Mouse (Mus musculus): ENCODE results near the gene Bckdhb. TPM values are rescaled to one million over a fixed set of nuclear protein-coding genes. Genes with fewer than 3 reads are reported as not detected.

The Bckdhb gene
- polyA plus RNA-seq, 1 experiment from 2014 or later: 54.8 TPM

DNA sequence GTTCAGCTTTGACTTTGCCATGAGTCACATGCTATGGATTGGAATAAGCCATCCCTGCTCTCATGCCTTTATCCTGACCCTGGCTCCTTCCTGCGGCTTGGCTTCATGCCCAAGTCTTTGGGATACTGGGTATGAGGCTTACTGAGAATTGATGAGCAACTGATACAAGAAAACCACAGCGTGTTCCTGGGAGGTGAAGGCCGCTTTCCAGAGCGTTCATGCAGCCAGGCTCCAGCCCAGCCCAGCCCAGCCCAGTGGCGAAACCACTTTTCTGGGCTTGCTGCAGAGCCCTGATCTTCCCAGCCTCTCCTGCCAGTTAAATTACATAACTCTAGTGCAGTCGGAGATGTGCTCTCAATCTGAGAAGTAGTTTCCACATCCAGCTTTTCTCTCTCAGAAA lies 169.2 kb downstream of the Bckdhb start:
- no peaks in the 10 kb centered on the region for H3K36me3 ChIP-seq (ENCODE audit: control insufficient read depth, insufficient read depth, low read length)
- 87% methylated on average over 6 of the region's 6 CpGs for WGBS

DNA sequence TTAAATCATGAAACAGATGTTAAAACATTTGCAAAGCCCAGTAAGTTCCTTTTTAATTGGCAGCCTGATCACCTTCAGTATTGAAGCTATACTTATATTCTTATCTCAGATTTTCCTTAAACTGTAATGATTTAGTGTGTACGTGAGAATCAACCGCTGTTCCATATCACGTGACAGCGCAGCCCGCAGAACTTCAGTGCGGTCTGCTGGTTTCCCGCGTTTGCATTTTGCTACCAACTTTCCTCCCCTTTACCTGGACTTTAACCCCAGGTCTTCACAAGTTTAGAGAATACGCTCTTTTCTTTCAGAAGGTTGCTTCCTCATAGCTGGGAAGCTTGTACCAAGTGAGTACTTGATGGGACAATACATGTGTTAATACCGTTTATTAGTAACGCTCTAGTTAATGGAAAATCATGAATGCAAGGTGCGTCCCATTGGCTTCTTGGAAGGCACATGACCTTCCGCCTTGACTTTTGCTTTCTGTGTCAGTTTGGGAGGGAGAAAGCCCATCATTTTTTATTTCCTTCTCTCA lies 171.6 kb downstream of the Bckdhb start:
- DNase-seq (ENCODE audit: low spot score): no peak
- ATAC-seq (ENCODE audit: insufficient read depth, low FRiP score, low TSS enrichment): no peak
- Histone ChIP-seq H3K27me3 (ENCODE audit: control insufficient read depth, insufficient read depth, low read length) (no peaks in the 10 kb centered on the region), H3K27ac (ENCODE audit: low read depth, low read length) (no peak overlapping the region), H3K9me3 (ENCODE audit: control insufficient read depth, low read length) (no peaks in the 10 kb centered on the region), H3K9ac (ENCODE audit: low read length) (no peak overlapping the region), H3K4me1 (ENCODE audit: control insufficient read depth, insufficient read depth, low read length) (no peaks in the 10 kb centered on the region), H3K4me3 (ENCODE audit: low read depth, low read length) (no peak overlapping the region), H3K36me3 (ENCODE audit: control insufficient read depth, insufficient read depth, low read length) (no peaks in the 10 kb centered on the region), H3K4me2 (ENCODE audit: low read depth) (no peak overlapping the region)
- WGBS: 97% methylated on average over 13 of the region's 13 CpGs

More for the DNA sequence above, 169.2 kb downstream of the Bckdhb start:
- Histone ChIP-seq H3K4me2 (ENCODE audit: low read depth) (no peak overlapping the region), H3K27me3 (ENCODE audit: control insufficient read depth, insufficient read depth, low read length) (no peaks in the 10 kb centered on the region), H3K4me3 (ENCODE audit: low read depth, low read length) (no peak overlapping the region), H3K9ac (ENCODE audit: low read length) (no peak overlapping the region), H3K27ac (ENCODE audit: low read depth, low read length) (no peak overlapping the region), H3K4me1 (ENCODE audit: control insufficient read depth, insufficient read depth, low read length) (no peaks in the 10 kb centered on the region), H3K9me3 (ENCODE audit: control insufficient read depth, low read length) (no peaks in the 10 kb centered on the region)
- DNase-seq (ENCODE audit: low spot score) (no peak), ATAC-seq (ENCODE audit: insufficient read depth, low FRiP score, low TSS enrichment) (no peak)

DNA sequence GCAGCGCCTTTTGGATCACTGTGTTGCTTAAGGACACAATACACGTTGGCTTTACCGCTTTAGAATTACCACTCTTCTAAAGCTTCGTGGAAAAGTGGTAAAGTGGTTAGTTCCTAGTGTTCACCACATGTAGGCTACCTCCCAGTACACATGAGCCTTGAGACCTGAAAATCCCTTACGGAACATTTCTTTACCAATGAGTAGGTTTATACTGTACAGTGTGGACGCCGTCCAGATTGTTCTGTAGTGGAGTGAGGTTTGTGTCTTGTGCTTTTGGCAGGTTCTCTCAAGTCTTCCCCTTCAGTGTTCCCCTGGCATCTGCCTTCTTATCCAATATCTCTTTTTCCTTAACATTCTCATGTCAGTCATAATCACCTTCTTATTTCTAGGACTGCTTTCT lies 178.4 kb downstream of the Bckdhb start:
- no peaks in the 10 kb centered on the region for H3K9me3 ChIP-seq (ENCODE audit: control insufficient read depth, low read length)
- H3K4me1 ChIP-seq (ENCODE audit: control insufficient read depth, insufficient read depth, low read length): peaks cover 7% of the 10 kb centered on the region
- 96% methylated on average over 7 of the region's 7 CpGs for WGBS
- H3K9ac ChIP-seq (ENCODE audit: low read length): no peak overlapping the region
- H3K36me3 ChIP-seq (ENCODE audit: control insufficient read depth, insufficient read depth, low read length): no peaks in the 10 kb centered on the region
- H3K4me2 ChIP-seq (ENCODE audit: low read depth): no peak overlapping the region
- DNase-seq (ENCODE audit: low spot score): no peak
- no peaks in the 10 kb centered on the region for H3K27me3 ChIP-seq (ENCODE audit: control insufficient read depth, insufficient read depth, low read length)
- H3K4me3 ChIP-seq (ENCODE audit: low read depth, low read length): no peak overlapping the region
- H3K27ac ChIP-seq (ENCODE audit: low read depth, low read length): no peak overlapping the region
- no peak for ATAC-seq (ENCODE audit: insufficient read depth, low FRiP score, low TSS enrichment)

DNA sequence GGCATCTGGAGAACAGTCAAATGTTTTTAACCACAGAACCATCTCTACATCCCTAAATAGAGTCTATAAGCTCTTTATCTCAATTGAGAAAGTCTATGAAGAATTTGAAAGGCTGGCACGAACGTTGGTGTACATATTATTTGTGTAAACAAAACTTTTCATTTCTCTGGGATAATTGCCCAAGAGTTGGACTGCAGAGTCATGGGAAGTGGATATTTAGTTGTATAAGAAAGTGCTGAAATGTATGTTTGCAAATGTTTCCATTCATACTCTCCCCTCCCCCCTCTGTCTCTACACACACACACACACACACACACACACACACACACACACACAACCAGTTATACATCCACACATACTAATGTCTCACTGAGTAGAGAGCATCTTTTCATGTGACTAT lies 181.5 kb downstream of the Bckdhb start:
- no peak overlapping the region for H3K27ac ChIP-seq (ENCODE audit: low read depth, low read length)
- no peaks in the 10 kb centered on the region for H3K36me3 ChIP-seq (ENCODE audit: control insufficient read depth, insufficient read depth, low read length)
- H3K9ac ChIP-seq (ENCODE audit: low read length): no peak overlapping the region
- H3K27me3 ChIP-seq (ENCODE audit: control insufficient read depth, insufficient read depth, low read length): no peaks in the 10 kb centered on the region
- H3K9me3 ChIP-seq (ENCODE audit: control insufficient read depth, low read length): no peaks in the 10 kb centered on the region
- ATAC-seq (ENCODE audit: insufficient read depth, low FRiP score, low TSS enrichment) (no peak), DNase-seq (ENCODE audit: low spot score) (no peak)
- H3K4me1 ChIP-seq (ENCODE audit: control insufficient read depth, insufficient read depth, low read length): peaks cover 18% of the 10 kb centered on the region
- no peak overlapping the region for H3K4me3 ChIP-seq (ENCODE audit: low read depth, low read length)
- 92% methylated on average over 2 of the region's 2 CpGs for WGBS
- H3K4me2 ChIP-seq (ENCODE audit: low read depth): no peak overlapping the region

DNA sequence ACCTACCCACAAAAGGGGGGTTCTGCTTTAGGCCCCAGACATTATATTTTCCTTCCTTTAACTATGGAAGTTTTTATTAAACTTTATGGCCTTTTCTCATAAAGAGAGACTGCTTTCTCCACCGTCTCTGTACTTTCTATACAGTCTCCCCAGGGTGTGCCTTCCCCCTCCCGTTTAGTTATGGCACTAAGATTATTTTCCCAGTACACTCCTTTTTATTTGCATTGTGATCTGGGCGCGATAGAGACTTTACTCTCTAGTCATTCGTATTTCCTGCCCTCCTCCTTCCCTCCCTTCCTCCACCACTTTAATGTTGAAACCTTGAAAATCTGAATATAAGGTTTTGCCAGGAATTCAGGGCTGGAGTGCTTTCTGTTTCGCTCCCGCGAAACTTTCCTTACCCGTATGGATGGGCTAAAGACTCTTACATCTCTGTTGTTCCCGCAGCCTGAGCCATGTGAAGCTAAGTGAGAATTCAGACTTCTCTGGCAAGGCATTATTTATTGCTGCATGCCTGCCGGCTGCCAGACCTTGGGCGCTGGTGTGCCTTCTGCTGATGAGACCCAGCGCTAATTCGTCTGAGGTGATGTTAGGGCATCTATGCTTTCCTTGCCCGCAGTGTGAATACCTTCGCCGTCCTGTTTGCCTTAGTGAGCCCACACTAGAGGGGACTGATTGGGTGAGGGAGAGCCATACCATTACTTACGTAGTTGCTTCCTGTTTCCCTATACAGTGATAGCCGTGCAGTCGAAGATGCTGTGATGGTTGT lies 182.3 kb downstream of the Bckdhb start:
- H3K4me3 ChIP-seq (ENCODE audit: low read depth, low read length): no peak overlapping the region
- no peak for DNase-seq (ENCODE audit: low spot score)
- no peak for ATAC-seq (ENCODE audit: insufficient read depth, low FRiP score, low TSS enrichment)
- no peaks in the 10 kb centered on the region for H3K36me3 ChIP-seq (ENCODE audit: control insufficient read depth, insufficient read depth, low read length)
- no peaks in the 10 kb centered on the region for H3K27me3 ChIP-seq (ENCODE audit: control insufficient read depth, insufficient read depth, low read length)
- H3K4me1 ChIP-seq (ENCODE audit: control insufficient read depth, insufficient read depth, low read length): peaks cover 18% of the 10 kb centered on the region
- H3K4me2 ChIP-seq (ENCODE audit: low read depth): no peak overlapping the region
- no peaks in the 10 kb centered on the region for H3K9me3 ChIP-seq (ENCODE audit: control insufficient read depth, low read length)
- H3K9ac ChIP-seq (ENCODE audit: low read length): no peak overlapping the region
- no peak overlapping the region for H3K27ac ChIP-seq (ENCODE audit: low read depth, low read length)
- 50% methylated on average over 20 of the region's 20 CpGs for WGBS

DNA sequence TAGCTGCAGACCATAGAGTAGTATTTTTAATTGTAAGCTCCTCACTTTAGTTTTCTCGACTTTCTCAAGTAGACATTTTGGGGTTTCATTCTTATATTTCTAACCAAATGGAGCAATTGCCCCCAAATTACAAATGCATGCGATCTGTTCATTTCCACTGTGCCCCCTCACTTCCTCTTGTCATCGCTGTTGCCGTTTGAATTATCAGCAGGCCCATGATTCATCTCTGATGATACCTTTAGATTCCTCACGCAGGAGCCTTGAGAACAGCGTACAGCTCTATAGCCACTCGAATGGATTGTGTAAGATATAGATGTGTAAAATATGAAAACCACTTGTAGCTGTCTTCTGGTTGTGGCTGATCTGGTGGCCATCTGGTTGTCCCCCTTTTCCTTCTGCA lies 183.6 kb downstream of the Bckdhb start:
- Histone ChIP-seq H3K27me3 (ENCODE audit: control insufficient read depth, insufficient read depth, low read length) (no peaks in the 10 kb centered on the region), H3K9me3 (ENCODE audit: control insufficient read depth, low read length) (no peaks in the 10 kb centered on the region), H3K36me3 (ENCODE audit: control insufficient read depth, insufficient read depth, low read length) (no peaks in the 10 kb centered on the region), H3K4me3 (ENCODE audit: low read depth, low read length) (no peak overlapping the region), H3K9ac (ENCODE audit: low read length) (no peak overlapping the region), H3K4me1 (ENCODE audit: control insufficient read depth, insufficient read depth, low read length) (peaks cover 18% of the 10 kb centered on the region), H3K27ac (ENCODE audit: low read depth, low read length) (no peak overlapping the region), H3K4me2 (ENCODE audit: low read depth) (no peak overlapping the region)
- WGBS: 88% methylated on average over 7 of the region's 7 CpGs
- ATAC-seq (ENCODE audit: insufficient read depth, low FRiP score, low TSS enrichment): no peak
- no peak for DNase-seq (ENCODE audit: low spot score)

DNA sequence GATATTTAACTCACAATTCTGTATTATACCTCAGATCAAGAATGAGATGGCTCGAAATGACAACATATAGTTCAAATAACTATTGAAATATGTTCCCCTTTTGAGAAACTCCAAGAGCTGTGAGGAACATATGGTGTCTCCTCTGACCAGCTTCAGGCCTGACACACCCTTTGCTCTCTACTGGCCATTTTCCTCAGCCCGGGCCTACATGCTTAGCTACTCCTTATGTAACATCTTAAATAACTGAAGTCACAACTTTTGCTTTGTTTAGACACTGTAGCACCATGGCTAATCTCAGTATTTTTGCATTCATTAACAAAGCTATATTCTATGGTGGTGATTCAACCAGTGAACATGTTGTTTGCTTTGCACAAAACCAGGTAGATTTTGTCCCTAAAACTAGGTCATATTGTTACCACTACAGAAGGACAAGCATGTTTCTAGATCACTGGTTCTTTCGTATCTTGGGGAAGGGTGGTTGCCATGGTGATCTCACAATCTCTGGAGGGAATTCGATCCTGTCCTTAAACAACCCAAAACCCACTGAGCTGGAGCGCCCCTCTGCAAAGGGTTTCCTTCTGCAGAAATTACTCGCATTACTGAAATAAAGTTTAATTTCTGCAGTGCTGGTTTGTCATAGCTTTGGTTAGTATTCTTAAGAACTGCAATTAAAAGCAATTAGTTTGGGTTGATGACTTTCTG lies 185.0 kb downstream of the Bckdhb start:
- no peak overlapping the region for H3K9ac ChIP-seq (ENCODE audit: low read length)
- H3K9me3 ChIP-seq (ENCODE audit: control insufficient read depth, low read length): no peaks in the 10 kb centered on the region
- WGBS: 41% methylated on average over 6 of the region's 6 CpGs
- H3K27ac ChIP-seq (ENCODE audit: low read depth, low read length): no peak overlapping the region
- H3K4me2 ChIP-seq (ENCODE audit: low read depth): no peak overlapping the region
- no peaks in the 10 kb centered on the region for H3K27me3 ChIP-seq (ENCODE audit: control insufficient read depth, insufficient read depth, low read length)
- ATAC-seq (ENCODE audit: insufficient read depth, low FRiP score, low TSS enrichment): peak; percentile 51; the same call in 1 of the 2 replicates
- no peak overlapping the region for H3K4me3 ChIP-seq (ENCODE audit: low read depth, low read length)
- no peaks in the 10 kb centered on the region for H3K36me3 ChIP-seq (ENCODE audit: control insufficient read depth, insufficient read depth, low read length)
- DNase-seq (ENCODE audit: low spot score): peak; percentile 31
- peaks cover 18% of the 10 kb centered on the region for H3K4me1 ChIP-seq (ENCODE audit: control insufficient read depth, insufficient read depth, low read length)

DNA sequence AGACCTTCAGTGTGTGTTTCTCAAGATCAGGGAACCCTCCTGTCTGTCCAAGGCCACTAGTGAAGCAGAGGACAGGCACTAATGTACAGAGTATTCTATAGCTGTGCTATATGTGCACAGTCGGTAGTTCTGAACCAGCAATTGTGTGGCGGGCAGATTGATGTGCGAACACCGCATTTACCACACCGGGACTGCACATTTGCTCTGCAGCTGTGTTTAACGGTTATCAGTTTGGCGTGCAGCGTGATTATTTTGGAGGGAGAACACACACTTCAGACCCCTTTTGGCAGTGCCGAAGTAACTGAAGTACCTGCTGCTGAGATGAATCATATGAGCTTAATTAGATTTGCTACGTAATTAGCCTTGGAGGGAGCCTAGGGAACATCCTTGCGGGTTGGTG lies 185.7 kb downstream of the Bckdhb start:
- H3K9me3 ChIP-seq (ENCODE audit: control insufficient read depth, low read length): no peaks in the 10 kb centered on the region
- H3K4me1 ChIP-seq (ENCODE audit: control insufficient read depth, insufficient read depth, low read length): peaks cover 18% of the 10 kb centered on the region
- no peaks in the 10 kb centered on the region for H3K27me3 ChIP-seq (ENCODE audit: control insufficient read depth, insufficient read depth, low read length)
- H3K36me3 ChIP-seq (ENCODE audit: control insufficient read depth, insufficient read depth, low read length): no peaks in the 10 kb centered on the region
- no peak overlapping the region for H3K27ac ChIP-seq (ENCODE audit: low read depth, low read length)
- H3K4me3 ChIP-seq (ENCODE audit: low read depth, low read length): no peak overlapping the region
- no peak overlapping the region for H3K4me2 ChIP-seq (ENCODE audit: low read depth)
- WGBS: 35% methylated on average over 11 of the region's 11 CpGs
- DNase-seq (ENCODE audit: low spot score): peak; percentile 33
- no peak overlapping the region for H3K9ac ChIP-seq (ENCODE audit: low read length)
- ATAC-seq (ENCODE audit: insufficient read depth, low FRiP score, low TSS enrichment): peak; percentile 32; the same call in 1 of the 2 replicates

DNA sequence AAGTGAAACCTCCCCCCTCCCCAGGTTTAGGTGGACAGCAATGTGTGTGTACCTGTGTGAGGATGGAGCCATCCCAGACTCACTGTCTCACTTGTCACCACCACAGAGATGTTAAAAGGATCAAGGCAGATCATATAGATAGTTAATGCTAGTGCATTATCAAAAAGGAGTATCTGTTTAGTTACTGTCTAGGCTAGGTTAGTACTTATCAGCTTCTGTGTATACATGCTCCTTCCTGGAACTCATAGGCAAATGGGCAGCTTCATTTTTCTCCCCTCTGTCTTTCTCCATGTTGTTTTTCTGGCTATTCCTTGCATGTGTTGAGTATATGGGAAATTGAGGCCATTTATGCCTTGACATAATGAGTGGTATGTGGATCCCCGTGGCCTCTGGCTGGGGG lies 187.4 kb downstream of the Bckdhb start:
- WGBS: 74% methylated on average over 1 of the region's 1 CpGs
- no peak overlapping the region for H3K27ac ChIP-seq (ENCODE audit: low read depth, low read length)
- ATAC-seq (ENCODE audit: insufficient read depth, low FRiP score, low TSS enrichment): no peak

More for the DNA sequence above, 187.4 kb downstream of the Bckdhb start:
- H3K36me3 ChIP-seq (ENCODE audit: control insufficient read depth, insufficient read depth, low read length): no peaks in the 10 kb centered on the region
- H3K9me3 ChIP-seq (ENCODE audit: control insufficient read depth, low read length): no peaks in the 10 kb centered on the region
- no peak overlapping the region for H3K9ac ChIP-seq (ENCODE audit: low read length)
- no peaks in the 10 kb centered on the region for H3K27me3 ChIP-seq (ENCODE audit: control insufficient read depth, insufficient read depth, low read length)
- DNase-seq (ENCODE audit: low spot score): no peak
- no peak overlapping the region for H3K4me3 ChIP-seq (ENCODE audit: low read depth, low read length)
- H3K4me1 ChIP-seq (ENCODE audit: control insufficient read depth, insufficient read depth, low read length): peaks cover 14% of the 10 kb centered on the region
- H3K4me2 ChIP-seq (ENCODE audit: low read depth): no peak overlapping the region

Measured in neural tube, embryonic 11.5 days (tissue).